Mouse (Mus musculus) cerebellum, postnatal 10 days (tissue): ENCODE measurements at regions not wholly inside any gene's neighbourhood (a gene's known extent, or its start where the extent isn't known, plus 50 kb on each side); places are given as distances from the start of the nearest gene placed in this dataset.

Experiments
- DNase-seq, 2 experiments: peaks; one replicate each; pipeline ENCODE4 v3.0.0; 2021; ENCODE audit warnings: mixed read lengths in 2 of 2

DNA sequence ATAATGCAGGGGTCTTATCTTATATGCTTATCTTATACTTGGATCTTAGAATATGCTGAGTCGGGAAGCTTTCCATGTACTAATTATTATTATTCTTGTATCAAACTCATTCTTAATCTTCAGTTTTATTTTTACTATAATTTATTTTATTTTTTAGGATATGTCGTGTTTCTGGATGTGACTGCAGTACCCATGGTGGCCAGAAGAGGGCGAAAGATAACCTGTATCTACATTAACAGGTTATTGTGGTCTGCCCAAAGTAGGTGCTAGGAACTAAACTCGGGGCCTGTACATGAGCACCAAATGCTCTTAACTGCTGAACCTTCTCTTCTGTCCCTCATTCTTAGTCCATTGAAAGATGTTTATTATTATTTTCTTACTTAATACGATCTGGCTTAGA is 72.0 kb upstream of the Samt3 start:
- peak; percentile 1 to 2 for DNase-seq

DNA sequence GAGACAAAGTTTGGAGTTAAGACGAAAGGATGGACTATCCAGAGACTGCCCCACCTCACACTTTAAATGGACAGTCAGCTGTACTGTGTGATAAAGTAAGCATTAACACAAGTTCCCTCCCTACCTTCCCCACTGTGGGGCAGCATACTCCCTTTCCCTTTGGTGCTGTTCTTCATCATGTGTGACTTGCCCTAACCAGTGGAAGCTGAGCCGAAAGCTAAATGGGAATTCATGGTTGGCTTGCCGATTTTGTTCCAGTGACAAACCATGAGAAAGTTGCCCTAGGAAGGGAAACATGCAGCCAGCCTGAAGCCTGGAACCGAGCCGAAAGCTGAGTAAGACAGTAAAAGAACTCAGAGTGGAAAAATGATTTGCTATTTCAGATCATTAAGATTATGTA is 62.9 kb upstream of the Samt3 start:
- DNase-seq = peak; percentile 0 to 1
